Mouse (Mus musculus) urinary bladder, postnatal 25 days (tissue): ENCODE measurements around the gene Otud4.
"Not testable (repeated sequence)": the region's sequence is repeated elsewhere in the genome, so short reads cannot be mapped to it uniquely, and the experiment has no call there.

Experiments
- DNase-seq: peaks from one replicate; pipeline ENCODE4 v3.0.0; 2022; ENCODE audit warnings: low spot score

Gene Otud4

DNA sequence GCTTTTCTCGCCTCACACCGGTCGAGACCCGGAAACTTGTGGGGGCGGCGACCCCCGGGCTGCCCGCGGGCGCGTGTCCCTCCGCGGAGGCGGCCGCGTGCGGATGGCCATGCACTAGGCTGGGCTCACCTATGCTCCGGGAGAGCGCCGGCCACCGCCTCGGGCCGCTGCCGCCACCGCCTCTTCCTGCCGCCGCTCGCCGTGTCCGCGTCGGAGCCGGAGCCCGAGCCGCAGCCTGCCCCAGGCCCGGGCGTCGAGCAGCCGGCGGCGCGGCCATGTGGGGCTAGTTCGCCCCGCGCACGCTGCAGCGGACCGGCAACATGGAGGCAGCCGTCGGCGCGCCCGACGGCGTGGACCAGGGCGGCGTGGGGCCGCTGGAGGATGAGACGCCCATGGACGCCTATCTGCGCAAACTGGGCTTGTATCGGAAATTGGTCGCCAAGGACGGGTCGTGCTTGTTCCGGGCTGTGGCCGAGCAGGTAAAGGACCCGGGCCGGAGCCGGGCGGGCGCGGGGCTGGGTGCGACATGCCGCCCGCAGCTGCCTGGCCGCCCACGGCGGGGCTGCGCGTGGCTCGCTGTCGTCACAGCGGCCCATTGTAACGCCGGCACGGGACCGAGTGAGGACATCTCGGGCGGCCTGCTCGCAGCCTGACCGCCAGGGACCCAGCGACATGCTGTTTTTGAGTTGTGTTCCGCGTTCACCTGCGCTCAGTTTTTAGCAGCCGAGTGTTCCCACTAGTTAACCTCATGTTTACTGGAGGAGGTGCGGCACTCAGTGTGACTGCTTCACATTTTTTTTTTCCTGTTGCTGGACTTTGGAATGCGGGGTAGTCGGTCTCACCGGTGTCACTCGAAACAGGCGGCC is at the start of gene Otud4:
TSS of gene Otud4 (plus strand) at position 33 of the 866 bp plus-strand sequence.
- peak; percentile 44 for DNase-seq

- DNase-seq = no peak
Observed at GRCm38 (mm10) chr8:79600962-79601361, 38.5 kb upstream of the Otud4 start.

- not testable (repeated sequence) for DNase-seq
Observed at GRCm38 (mm10) chr8:79603204-79603603, 36.2 kb upstream of the Otud4 start.

- DNase-seq = no peak
Observed at GRCm38 (mm10) chr8:79606225-79606624, 33.2 kb upstream of the Otud4 start.

- DNase-seq = no peak
Observed at GRCm38 (mm10) chr8:79606751-79607300, 32.6 kb upstream of the Otud4 start.

DNA sequence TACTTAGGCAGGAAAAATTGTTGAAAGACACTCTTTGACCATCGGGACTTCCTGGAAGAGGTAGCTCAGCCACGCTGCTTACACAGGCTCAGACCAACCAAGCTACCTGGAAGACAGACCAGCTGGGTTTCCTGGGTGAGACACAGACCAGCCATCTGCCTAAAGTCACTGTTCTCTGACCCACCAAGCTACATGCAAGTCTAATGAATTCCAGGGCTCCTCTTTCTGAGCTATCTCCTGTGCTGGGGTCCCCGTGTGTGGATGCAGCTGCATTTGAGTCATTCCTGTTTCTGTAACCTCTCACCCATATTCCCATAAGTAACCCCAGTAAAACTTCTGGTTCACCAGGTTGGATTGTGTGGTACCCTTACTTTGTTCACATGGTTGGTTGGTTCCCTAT is 30.7 kb upstream of the Otud4 start:
- no peak for DNase-seq

GRCm38 (mm10) chr8:79610268-79610667 is 29.1 kb upstream of the Otud4 start:
- DNase-seq = no peak

GRCm38 (mm10) chr8:79612298-79612697 is 27.1 kb upstream of the Otud4 start:
- DNase-seq = no peak

DNA sequence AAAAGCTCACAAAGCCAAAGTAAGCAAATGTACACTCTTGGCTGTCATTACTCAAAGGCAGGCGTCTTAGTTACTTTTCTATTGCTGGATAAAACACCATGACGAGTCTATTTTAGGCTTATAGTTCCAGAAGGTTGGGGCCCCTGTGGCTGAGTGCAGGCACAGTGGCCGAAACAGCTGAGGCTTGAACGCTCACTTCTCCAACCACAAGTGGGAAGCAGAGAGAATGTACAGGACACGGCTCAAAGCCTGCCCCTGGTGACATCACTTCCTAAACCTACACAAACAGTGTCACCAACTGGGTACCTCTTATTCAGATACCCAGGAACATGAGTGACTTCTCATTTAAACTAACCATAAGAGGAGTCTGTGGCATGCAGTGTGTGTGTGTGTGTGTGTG is 26.5 kb upstream of the Otud4 start:
- no peak for DNase-seq

DNA sequence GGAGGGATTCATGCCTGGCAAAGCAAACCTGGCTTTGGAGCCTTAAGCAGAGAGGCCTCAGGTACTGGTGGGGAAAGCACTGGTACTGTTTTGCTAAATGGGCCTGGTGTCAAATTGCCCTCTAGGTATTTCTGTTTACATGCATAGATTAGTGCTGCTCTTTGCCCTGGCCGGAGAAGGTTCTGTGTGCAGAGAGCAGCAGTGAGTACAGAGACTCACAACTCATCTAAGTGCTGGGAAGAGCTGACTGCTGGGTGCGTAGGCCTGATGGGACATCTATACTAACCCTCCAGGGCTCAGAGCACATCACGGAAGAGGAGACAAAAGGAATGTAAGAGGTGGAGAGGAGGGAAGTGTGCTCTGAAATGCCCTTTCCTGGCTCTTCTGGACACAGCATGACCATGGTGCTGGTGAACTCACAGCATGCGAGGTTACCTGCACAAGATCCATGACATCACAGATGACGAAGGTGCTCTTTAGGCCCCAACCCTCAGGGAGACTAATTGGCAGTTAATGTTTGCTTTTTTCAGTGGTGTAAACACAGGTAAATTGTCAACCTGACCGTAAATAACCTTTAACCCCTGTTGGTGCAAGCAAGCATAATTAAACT is 23.6 kb upstream of the Otud4 start:
- DNase-seq = no peak

DNA sequence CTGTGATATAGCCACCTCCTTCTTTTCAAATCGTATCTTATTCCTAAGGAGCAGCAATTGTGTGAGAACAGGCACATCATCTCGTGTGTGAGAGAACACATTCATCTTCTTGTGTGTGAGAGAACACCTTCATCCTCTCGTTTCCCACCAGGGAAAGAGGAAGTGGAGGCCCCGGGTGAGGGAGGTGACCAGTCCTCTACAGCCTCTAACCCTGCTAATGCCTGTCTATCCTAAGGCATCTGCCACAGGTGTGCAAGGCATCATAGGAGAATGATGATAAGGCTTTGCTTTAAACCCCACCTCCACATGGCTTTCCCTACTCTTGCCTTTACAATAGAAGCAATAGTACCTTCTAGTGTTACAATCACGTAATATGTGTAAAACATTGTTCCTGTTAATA is 20.5 kb upstream of the Otud4 start:
- no peak for DNase-seq

DNA sequence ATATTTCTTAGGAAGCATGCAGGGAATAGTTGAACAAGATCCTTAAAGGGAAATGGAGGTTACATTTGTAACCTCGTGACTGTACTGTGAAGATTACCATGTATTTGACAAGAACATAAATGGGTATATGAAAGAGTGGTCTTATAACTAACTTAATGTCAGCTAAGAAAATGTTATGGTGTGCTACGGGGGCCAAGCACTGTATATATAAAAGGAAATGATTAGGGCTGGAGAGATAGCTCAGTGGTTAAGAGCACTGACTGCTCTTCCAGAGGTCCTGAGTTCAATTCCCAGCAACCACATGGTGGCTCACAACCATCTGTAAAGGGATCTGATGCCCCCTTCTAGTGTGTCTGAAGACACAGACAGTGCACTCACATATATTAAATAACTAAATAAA is 20.1 kb upstream of the Otud4 start:
- DNase-seq = no peak

DNA sequence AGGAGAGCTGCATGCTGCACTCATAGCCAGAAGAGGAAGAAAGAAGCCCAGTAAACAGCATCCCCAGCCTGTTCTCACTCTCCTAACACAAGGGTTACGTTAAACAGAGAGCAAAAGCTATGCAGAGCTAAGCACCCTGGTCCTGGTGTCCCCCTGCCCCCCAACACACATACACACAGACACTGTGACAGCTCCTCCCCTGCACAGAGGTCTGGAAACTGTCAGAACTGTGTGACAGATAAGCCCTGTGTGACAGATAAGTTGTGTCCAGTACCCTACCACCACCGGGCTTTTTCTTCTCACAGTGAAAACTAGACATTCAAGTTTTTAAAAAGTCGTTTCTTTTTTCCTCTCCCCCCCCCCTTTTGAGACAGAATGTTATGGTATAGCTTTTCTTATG is 19.4 kb upstream of the Otud4 start:
- DNase-seq = no peak

GRCm38 (mm10) chr8:79620489-79621276 is 18.7 kb upstream of the Otud4 start:
- no peak for DNase-seq

GRCm38 (mm10) chr8:79622346-79622745 is 17.1 kb upstream of the Otud4 start:
- no peak for DNase-seq

- no peak for DNase-seq
Observed at GRCm38 (mm10) chr8:79623351-79623750, 16.1 kb upstream of the Otud4 start.

- DNase-seq = no peak
Observed at GRCm38 (mm10) chr8:79624416-79624815, 15.0 kb upstream of the Otud4 start.

DNA sequence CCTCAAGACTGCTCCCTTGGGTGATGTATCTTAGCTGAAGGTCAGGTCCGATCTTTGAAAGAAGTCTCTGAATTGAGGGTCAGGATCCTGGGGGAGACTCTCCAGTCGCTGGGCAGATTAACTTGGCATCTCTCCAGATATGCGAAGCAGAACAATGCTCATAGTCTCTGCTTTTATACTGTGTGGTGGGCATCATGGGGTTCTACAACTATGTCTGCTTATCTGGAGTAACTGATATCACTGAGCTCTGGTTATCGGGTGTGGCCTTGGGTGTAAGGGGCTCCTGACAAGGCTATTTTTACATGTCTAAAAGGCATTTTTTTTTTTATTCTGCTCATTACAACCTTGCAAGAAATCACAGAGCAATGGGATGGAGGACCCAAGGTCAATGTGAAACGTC is 13.2 kb upstream of the Otud4 start:
- no peak for DNase-seq

DNA sequence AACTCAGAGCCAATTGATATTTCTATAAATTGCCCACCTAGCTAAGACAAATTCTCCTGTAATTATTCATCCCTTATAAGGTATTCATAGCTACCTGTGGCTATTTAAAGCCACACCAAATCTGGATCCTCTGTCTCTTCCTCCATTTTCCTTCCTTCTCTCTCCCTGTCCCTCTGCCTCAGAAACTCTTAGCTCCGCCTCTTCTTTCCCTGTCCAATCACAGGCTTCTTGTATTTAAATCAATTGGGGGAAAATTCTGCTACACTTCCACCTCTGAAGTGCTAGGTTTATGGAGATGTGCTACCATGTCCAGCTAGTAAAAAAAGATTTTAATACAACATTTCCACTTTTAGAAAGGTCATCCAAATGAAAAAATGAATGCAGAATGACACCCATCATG is 3.9 kb upstream of the Otud4 start:
- DNase-seq = no peak

- no peak for DNase-seq
Observed at GRCm38 (mm10) chr8:79636151-79636550, 3.3 kb upstream of the Otud4 start.

DNA sequence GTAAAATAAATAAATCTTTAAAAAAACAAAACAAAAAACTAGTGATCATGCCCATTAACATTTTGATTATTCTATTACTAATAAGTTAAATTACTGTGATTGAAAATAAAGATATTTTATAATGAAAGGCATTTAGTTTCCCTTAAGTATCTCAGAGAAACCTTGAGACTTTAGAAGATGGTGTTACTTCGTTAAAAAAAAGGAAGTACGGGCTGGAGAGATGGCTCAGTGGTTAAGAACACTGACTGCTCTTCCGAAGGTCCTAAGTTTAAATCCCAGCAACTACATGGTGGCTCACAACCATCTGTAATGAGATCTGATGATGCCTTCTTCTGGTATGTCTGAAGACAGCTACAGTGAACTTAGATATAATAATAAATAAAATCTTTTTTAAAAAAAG is 2.2 kb upstream of the Otud4 start:
- no peak for DNase-seq

GRCm38 (mm10) chr8:79638001-79638706 is 1.3 kb upstream of the Otud4 start:
- DNase-seq = no peak
